Mouse (Mus musculus): Measurements from ENCODE around the gene Rwdd4a. TPM values are rescaled to one million over a fixed set of nuclear protein-coding genes. Genes with fewer than 3 reads are reported as not detected.

Rwdd4a gene
- polyA plus RNA-seq (2015; fragmentation: Nextera tagmentation; extraction: Ambion mirVana) = 42.7 and 46.3 TPM in 2 replicates

DNA sequence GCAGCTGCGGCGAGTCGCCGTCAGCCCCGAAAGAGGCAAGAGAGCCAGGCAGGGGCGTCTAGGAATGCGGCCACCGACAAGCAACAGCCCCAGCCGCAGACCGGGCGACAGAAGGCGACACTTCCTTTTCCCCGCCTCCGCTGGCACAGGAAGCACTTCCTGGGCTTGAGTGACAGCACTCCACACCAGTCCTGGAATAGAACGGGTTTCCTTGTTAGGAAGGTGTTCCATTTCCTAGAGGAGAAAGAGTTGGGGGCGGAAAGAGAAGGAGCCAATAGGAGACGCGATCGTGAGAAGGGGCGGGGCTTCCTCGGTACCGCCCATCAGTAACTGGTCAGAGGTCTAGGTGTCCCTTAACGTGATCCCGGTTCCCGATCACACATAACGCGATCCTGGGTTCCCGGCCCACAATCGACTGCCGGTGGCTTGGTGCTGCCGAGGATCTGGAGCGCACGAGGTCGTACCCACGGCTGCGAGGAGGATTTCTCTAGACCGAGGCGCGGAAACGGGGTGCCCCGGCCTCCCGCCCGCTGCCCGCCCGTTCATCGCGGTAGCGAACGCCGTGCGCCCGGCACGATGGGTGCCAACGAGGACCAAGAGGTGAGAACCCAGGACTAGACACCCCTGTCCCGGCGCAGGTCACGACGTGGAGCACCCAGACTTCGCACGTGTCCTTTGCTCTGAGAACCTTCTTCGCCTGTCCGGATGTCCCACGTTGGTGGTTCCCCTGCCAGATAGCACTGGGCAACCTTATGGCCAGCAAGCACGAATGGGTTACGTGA lies at the start of gene Rwdd4a, which contains the start of gene Trappc11:
Rwdd4a (plus strand) TSS at position 321 of the 782 bp plus-strand sequence.
Trappc11 (minus strand) TSS at position 127 of the 782 bp plus-strand sequence.
- under 1% methylated on average over 63 of the region's 65 CpGs for WGBS
- peak within 1 kb of the TSS; percentile 94 for H3K9ac ChIP-seq
- no peaks in the 10 kb centered on the region for H3K27me3 ChIP-seq
- no peaks in the 10 kb centered on the region for H3K9me3 ChIP-seq
- peak; percentile 100 for ATAC-seq (ENCODE audit: low FRiP score, low read depth)
- peak within 1 kb of the TSS; percentile 58 for H3K27ac ChIP-seq
- peaks cover 25% of the 10 kb centered on the region for H3K4me1 ChIP-seq
- peaks cover 26% of the 10 kb centered on the region for H3K36me3 ChIP-seq
- H3K4me2 ChIP-seq (replicated peaks) = peak within 1 kb of the TSS; percentile 89
- H3K4me3 ChIP-seq = peak within 1 kb of the TSS; percentile 87

DNA sequence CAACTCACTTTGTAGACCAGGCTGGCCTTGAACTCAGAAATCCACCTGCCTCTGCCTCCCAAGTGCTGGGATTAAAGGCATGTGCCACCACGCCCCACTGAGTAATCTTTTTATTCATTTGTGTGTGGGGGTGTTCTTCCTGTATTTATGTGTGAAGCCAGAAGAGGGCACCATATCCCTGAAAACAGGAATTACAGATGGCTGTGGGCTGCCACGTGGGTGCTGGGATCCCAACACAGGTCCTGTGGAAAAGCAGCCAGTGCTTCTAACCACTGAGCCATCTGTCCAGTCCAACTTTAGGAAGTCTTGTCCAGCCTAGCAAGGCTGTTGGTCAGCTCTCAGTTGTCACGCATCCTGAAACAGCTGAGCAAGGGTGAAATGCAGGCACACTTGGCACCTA lies 46.2 kb upstream of the Rwdd4a start:
- Histone ChIP-seq H3K4me2 (replicated peaks) (no peak overlapping the region), H3K27me3 (no peaks in the 10 kb centered on the region), H3K9ac (no peak overlapping the region), H3K4me3 (no peak overlapping the region), H3K36me3 (peaks cover 44% of the 10 kb centered on the region), H3K27ac (no peak overlapping the region), H3K4me1 (0 out of 2 replicates have a peak, but pooled peaks cover 15% of the 10 kb centered on the region), H3K9me3 (peaks cover 4% of the 10 kb centered on the region; the same call in 1 of the 2 replicates)
- ATAC-seq (ENCODE audit: low FRiP score, low read depth) = no peak
- 92% methylated on average over 3 of the region's 3 CpGs for WGBS

DNA sequence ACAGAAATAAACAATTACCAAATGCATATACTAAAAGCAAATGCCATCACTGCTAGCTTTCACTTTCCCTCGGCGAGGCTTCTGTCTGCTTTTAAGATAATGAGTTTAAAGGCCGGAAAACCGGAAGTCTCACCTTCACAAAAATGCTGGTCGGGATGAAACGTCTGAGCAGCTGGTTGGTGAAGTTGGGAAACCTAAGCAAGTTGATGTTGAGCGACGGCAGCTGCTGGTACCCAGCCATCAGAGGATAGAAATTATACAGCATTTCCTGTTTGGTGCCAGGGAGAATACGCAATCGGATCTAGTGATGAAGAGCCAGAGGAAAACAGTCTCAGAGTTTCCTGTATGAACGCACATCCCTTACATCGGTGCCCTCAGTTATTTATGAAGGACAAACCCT lies 40.4 kb upstream of the Rwdd4a start:
- no peaks in the 10 kb centered on the region for H3K27me3 ChIP-seq
- H3K36me3 ChIP-seq = peaks cover 85% of the 10 kb centered on the region
- no peaks in the 10 kb centered on the region for H3K9me3 ChIP-seq
- H3K9ac ChIP-seq = no peak overlapping the region
- no peak overlapping the region for H3K27ac ChIP-seq
- no peak for ATAC-seq (ENCODE audit: low FRiP score, low read depth)
- WGBS = 86% methylated on average over 12 of the region's 12 CpGs
- no peak overlapping the region for H3K4me2 ChIP-seq (replicated peaks)
- 0 out of 2 replicates have a peak, but pooled peaks cover 15% of the 10 kb centered on the region for H3K4me1 ChIP-seq
- no peak overlapping the region for H3K4me3 ChIP-seq

DNA sequence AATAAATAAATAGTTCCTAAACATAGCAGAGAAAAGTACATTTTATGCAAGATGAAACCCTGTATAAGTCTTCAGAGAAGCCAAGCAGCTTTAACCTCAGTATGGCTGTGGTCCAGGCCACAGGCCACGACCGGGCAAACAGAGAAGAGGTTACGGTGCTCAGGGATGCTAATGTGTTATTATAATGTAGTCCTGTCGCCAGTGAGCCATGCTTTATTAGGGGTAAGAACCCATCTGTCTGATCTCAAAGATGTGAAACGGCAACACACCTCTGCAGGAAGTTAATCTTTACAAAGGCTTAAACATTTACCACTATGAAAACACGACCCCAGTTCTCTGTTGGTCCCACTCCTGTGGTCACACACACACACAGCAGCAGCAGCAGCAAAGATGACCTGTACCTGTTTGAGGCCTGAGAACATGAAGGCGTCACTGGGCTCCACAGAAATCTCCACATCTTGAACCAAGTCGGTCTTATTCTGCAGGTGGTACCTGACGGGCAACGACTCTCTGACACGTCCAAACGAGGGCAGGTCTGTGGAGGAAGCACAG lies 38.8 kb upstream of the Rwdd4a start:
- H3K4me2 ChIP-seq (replicated peaks) = no peak overlapping the region
- H3K27me3 ChIP-seq = no peaks in the 10 kb centered on the region
- H3K9ac ChIP-seq = no peak overlapping the region
- H3K4me1 ChIP-seq = 0 out of 2 replicates have a peak, but pooled peaks cover 7% of the 10 kb centered on the region
- no peak overlapping the region for H3K4me3 ChIP-seq
- no peaks in the 10 kb centered on the region for H3K9me3 ChIP-seq
- ATAC-seq (ENCODE audit: low FRiP score, low read depth) = no peak
- H3K27ac ChIP-seq = no peak overlapping the region
- 84% methylated on average over 12 of the region's 12 CpGs for WGBS
- H3K36me3 ChIP-seq = peaks cover 90% of the 10 kb centered on the region

DNA sequence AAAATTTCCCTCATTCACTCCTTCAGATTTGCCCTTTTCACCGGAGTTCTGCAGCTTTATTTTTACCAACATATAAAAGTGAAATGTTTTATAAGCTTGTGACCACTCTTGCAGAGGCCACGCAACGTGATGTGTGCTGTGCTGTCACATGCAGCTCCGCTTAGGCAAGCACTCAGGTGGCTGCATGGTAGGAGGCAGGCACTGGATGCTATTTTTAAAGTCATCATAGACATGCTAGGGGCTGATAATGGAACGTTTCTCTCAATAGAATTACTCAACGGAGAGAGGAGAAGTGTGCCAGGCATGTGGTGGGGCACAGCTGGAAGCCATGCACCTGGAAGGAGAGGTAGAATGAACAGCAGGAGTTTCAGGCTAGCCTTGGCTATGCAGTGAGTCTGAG lies 38.0 kb upstream of the Rwdd4a start:
- Histone ChIP-seq H3K27ac (no peak overlapping the region), H3K4me2 (replicated peaks) (no peak overlapping the region), H3K9ac (no peak overlapping the region), H3K4me1 (0 out of 2 replicates have a peak, but pooled peaks cover 4% of the 10 kb centered on the region), H3K9me3 (no peaks in the 10 kb centered on the region), H3K36me3 (peaks cover 93% of the 10 kb centered on the region), H3K4me3 (no peak overlapping the region), H3K27me3 (no peaks in the 10 kb centered on the region)
- 86% methylated on average over 6 of the region's 6 CpGs for WGBS
- no peak for ATAC-seq (ENCODE audit: low FRiP score, low read depth)

DNA sequence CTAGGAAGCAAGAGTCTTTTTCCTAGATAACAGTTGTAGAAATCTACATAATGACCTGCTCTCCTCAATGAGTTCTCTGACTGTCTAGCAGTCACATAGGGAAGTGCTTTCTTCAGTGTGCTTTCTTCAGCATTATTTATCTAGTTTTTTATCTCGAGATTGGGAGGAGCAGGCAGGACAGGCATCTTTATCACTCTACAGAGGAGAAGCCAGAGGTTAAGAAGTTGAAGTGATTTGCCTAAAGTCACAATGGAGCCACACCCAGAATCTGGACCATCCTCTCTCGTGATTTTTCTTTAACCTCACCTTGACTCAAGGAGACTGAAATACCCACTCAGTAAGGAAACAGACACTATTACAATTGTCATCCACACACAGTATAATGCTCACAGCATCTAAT lies 31.5 kb upstream of the Rwdd4a start:
- Histone ChIP-seq H3K4me2 (replicated peaks) (no peak overlapping the region), H3K4me1 (no peaks in the 10 kb centered on the region), H3K36me3 (peaks cover 92% of the 10 kb centered on the region), H3K9ac (no peak overlapping the region), H3K27ac (no peak overlapping the region), H3K27me3 (no peaks in the 10 kb centered on the region), H3K4me3 (no peak overlapping the region), H3K9me3 (no peaks in the 10 kb centered on the region)
- ATAC-seq (ENCODE audit: low FRiP score, low read depth) = no peak
- 84% methylated on average over 2 of the region's 2 CpGs for WGBS

DNA sequence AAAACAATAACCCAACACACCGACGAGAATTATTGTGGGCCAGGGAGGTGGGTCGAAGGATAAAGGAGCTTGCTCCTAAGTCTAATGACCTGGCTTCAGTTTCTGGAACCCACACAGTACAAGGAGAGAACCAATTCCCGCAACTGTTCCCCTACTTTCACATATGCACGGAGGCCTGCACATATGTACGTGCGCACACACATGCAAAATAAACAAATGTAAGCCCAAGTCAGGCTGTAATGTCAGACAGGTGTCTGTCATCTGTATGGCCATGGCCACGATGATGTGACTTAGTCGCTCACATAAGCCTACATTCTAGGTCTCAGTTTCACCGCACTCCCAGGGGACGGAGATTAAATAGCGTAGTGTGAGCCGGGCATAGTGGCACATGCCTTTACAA lies 30.9 kb upstream of the Rwdd4a start:
- no peaks in the 10 kb centered on the region for H3K4me1 ChIP-seq
- no peak for ATAC-seq (ENCODE audit: low FRiP score, low read depth)
- no peak overlapping the region for H3K9ac ChIP-seq
- H3K4me2 ChIP-seq (replicated peaks) = no peak overlapping the region
- no peak overlapping the region for H3K4me3 ChIP-seq
- H3K27me3 ChIP-seq = no peaks in the 10 kb centered on the region
- H3K27ac ChIP-seq = no peak overlapping the region
- no peaks in the 10 kb centered on the region for H3K9me3 ChIP-seq
- peaks cover 87% of the 10 kb centered on the region for H3K36me3 ChIP-seq
- 93% methylated on average over 13 of the region's 13 CpGs for WGBS

DNA sequence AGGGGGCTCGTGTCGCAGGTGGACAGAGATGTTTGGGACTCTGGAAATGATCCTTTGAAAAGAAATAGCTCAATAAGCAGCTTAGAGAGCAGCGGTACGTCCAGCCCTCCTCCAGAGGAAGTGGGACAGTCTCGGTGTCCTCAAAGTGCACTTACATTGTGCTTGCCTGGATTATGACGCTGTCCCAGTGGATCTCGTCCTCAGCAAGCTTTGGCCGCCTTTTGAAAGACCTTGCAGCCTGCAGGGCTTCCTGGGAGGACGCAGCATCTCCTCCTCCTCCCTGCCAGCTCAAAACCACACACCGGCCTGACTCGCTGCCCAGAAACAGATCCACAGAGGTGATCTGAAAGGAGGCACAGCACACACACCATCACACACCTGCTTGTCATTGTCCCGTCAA lies 28.0 kb upstream of the Rwdd4a start:
- H3K9me3 ChIP-seq = no peaks in the 10 kb centered on the region
- H3K27ac ChIP-seq = no peak overlapping the region
- no peak overlapping the region for H3K4me3 ChIP-seq
- 88% methylated on average over 12 of the region's 12 CpGs for WGBS
- peaks cover 83% of the 10 kb centered on the region for H3K36me3 ChIP-seq
- no peak overlapping the region for H3K9ac ChIP-seq
- no peak for ATAC-seq (ENCODE audit: low FRiP score, low read depth)
- no peaks in the 10 kb centered on the region for H3K27me3 ChIP-seq
- no peak overlapping the region for H3K4me2 ChIP-seq (replicated peaks)
- no peaks in the 10 kb centered on the region for H3K4me1 ChIP-seq

DNA sequence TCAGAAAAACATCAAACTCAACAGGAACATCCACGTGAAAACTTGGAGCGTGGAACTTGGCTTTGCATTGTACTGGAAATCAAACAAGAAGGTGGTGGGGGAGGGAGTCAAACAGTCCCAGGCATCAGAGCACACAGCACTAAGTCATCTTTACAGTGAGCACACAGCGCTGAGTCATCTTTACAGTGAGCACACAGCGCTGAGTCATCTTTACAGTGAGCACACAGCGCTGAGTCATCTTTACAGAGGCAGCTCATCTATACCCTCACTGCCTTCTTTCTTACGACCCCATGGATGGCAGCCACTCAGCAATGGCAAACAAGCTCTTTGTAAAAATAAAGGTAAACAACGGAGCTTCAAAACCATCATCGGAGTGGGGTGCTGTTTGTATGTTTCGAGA lies 22.5 kb upstream of the Rwdd4a start:
- H3K4me3 ChIP-seq = no peak overlapping the region
- H3K27me3 ChIP-seq = no peaks in the 10 kb centered on the region
- no peaks in the 10 kb centered on the region for H3K9me3 ChIP-seq
- 92% methylated on average over 9 of the region's 9 CpGs for WGBS
- H3K36me3 ChIP-seq = peaks cover 67% of the 10 kb centered on the region
- no peak overlapping the region for H3K4me2 ChIP-seq (replicated peaks)
- no peak overlapping the region for H3K9ac ChIP-seq
- no peak overlapping the region for H3K27ac ChIP-seq
- H3K4me1 ChIP-seq = no peaks in the 10 kb centered on the region
- no peak for ATAC-seq (ENCODE audit: low FRiP score, low read depth)

DNA sequence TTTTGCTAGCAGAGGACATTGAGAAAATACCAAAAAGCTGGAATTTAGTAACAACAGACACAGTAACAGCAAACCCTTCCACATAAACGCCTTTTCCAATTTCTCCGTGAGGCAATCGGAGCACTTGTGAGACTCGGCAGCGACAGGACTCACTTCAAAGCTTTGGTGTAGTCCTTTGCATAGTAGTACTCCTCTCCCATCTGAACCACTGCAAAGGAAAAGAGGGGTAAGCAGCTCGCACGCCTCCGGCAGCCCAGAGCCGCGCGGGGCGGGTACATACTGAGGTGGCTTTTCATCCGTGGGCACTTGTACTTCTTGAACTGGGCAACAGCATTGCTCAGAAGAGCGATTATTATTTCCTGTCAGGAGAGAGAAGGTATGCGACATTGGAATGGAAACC lies 19.9 kb upstream of the Rwdd4a start:
- H3K4me2 ChIP-seq (replicated peaks) = no peak overlapping the region
- ATAC-seq (ENCODE audit: low FRiP score, low read depth) = no peak
- 95% methylated on average over 15 of the region's 15 CpGs for WGBS
- no peaks in the 10 kb centered on the region for H3K27me3 ChIP-seq
- no peak overlapping the region for H3K27ac ChIP-seq
- no peak overlapping the region for H3K9ac ChIP-seq
- H3K4me1 ChIP-seq = no peaks in the 10 kb centered on the region
- peaks cover 72% of the 10 kb centered on the region for H3K36me3 ChIP-seq
- no peaks in the 10 kb centered on the region for H3K9me3 ChIP-seq
- no peak overlapping the region for H3K4me3 ChIP-seq

DNA sequence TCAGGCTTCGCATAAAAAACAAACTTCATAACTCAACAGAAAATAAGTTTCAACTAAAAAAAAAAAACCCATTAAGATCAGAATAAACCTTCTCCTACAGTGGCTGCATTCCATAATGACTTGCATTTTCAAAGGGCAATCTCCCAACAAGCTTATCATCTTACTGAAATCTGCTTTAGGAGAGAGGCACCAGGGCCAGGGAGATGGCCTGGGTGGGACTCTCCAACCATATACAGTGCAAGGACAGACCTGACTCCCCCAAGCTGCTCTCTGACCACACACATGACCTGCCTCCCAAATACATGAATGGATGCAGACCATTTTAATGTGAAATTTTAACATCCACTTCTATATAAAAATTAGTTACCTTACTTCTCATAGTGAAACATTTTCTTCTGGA lies 5.4 kb upstream of the Rwdd4a start:
- Histone ChIP-seq H3K36me3 (peaks cover 56% of the 10 kb centered on the region), H3K27ac (no peak overlapping the region), H3K9me3 (no peaks in the 10 kb centered on the region), H3K27me3 (no peaks in the 10 kb centered on the region), H3K4me3 (no peak overlapping the region), H3K4me1 (peaks cover 11% of the 10 kb centered on the region), H3K9ac (no peak overlapping the region), H3K4me2 (replicated peaks) (no peak overlapping the region)
- WGBS = 90% methylated on average over 1 of the region's 1 CpGs
- no peak for ATAC-seq (ENCODE audit: low FRiP score, low read depth)

DNA sequence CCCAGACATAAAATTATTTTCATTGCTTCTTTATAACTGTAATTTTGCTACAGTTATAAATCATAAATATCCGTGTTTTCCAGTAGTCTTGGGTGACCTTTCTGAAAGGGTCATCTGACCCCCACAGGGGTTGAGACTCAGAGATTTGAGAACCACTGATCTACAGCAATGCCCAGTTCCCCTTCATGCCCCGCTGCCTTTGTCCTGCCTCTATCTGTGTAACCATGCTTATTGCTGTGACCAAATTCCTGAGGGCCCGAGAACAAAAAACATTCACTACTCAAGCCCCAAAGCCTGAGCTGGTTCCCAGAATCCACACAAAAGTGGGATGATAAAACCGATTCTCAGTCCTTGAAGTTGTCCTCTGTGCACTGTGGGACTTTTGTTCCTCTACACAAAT lies 4.9 kb downstream of the Rwdd4a start:
- no peaks in the 10 kb centered on the region for H3K9me3 ChIP-seq
- 88% methylated on average over 4 of the region's 4 CpGs for WGBS
- H3K4me1 ChIP-seq = peaks cover 14% of the 10 kb centered on the region
- no peak overlapping the region for H3K4me2 ChIP-seq (replicated peaks)
- ATAC-seq (ENCODE audit: low FRiP score, low read depth) = no peak
- H3K27ac ChIP-seq = no peak overlapping the region
- H3K36me3 ChIP-seq = peaks cover 43% of the 10 kb centered on the region
- no peak overlapping the region for H3K4me3 ChIP-seq
- no peak overlapping the region for H3K9ac ChIP-seq
- H3K27me3 ChIP-seq = no peaks in the 10 kb centered on the region
